Mouse (Mus musculus) liver, adult 2 months (tissue): ENCODE measurements around the gene Opn4. TPM values are rescaled to one million over a fixed set of nuclear protein-coding genes. Genes with fewer than 3 reads are reported as not detected.

ENCODE experiments used
- DNase-seq: peaks from one replicate; pipeline ENCODE4 v3.0.0-alpha.2; 2011; ENCODE audit warnings: low read depth, low spot score; ENCODE audit errors: extremely low read depth
- H3K27ac ChIP-seq: fragments of 200-500 bp; replicated peaks from 2 replicates; pipeline ENCODE4 v1.5.1; 2012; ENCODE audit warnings: low read depth, mild to moderate bottlenecking, control low read depth, inconsistent platforms, low read length; ENCODE audit not compliant: insufficient read depth
- H3K27me3 ChIP-seq: fragments of 200-500 bp; 2 replicates; pipeline ENCODE4 v1.6.1; 2012; ENCODE audit warnings: mild to moderate bottlenecking, moderate library complexity, low read length, inconsistent platforms; ENCODE audit not compliant: control insufficient read depth, insufficient read depth
- H3K36me3 ChIP-seq: fragments of 200-500 bp; 2 replicates; pipeline ENCODE4 v1.6.1; 2012; ENCODE audit warnings: low read length, inconsistent platforms; ENCODE audit not compliant: control insufficient read depth, insufficient read depth
- H3K4me1 ChIP-seq: fragments of 200-500 bp; 2 replicates; pipeline ENCODE4 v1.6.1; 2011; ENCODE audit warnings: low read length; ENCODE audit not compliant: control insufficient read depth, insufficient read depth
- H3K4me3 ChIP-seq: fragments of 200-500 bp; 2 replicates; pipeline ENCODE4 v1.5.1; 2011; ENCODE audit warnings: low read depth, mild to moderate bottlenecking, control low read depth, low read length, moderate library complexity; ENCODE audit not compliant: insufficient read depth
- H3K79me2 ChIP-seq: fragments of 200-500 bp; 2 replicates; pipeline ENCODE4 v1.6.1; 2012; ENCODE audit warnings: inconsistent platforms, mild to moderate bottlenecking, low read length, moderate library complexity; ENCODE audit not compliant: control insufficient read depth, insufficient read depth
- H3K9ac ChIP-seq: fragments of 200-500 bp; 2 replicates; pipeline ENCODE4 v1.6.1; 2012; ENCODE audit warnings: low read depth, mild to moderate bottlenecking, control low read depth, inconsistent platforms, low read length
- CTCF ChIP-seq: fragments of 200-500 bp; IDR thresholded peaks from 2 replicates; pipeline ENCODE4 v1.5.1; 2011; ENCODE audit warnings: low read depth, low read length, control low read depth
- POLR2A ChIP-seq: fragments of 200-500 bp; IDR thresholded peaks from 2 replicates; pipeline ENCODE4 v1.6.1; 2011; ENCODE audit warnings: low read length, control low read depth; ENCODE audit not compliant: insufficient read depth; ENCODE audit errors: extremely low read depth
- WGBS: fragments of 180-500 bp; shearing (Covaris S2); methylation state at CpG from one replicate; pipeline ENCODE4 v1.1.7; 2018; 5-methylcytosine and 5-hydroxymethylcytosine counted together
- polyA plus RNA-seq: library from polyadenylated mRNA; depleted of rRNA; stranded (reverse); fragments of >200 nt; gene quantifications from 2 replicates; pipeline ENCODE4 v1.2.3, GENCODE M21; 2012
- total RNA-seq: library from RNA; depleted of rRNA; stranded (reverse); fragments of >200 nt; gene quantifications from 2 replicates; pipeline ENCODE4 v1.2.3, GENCODE M21; 2014

The Opn4 gene
- total and polyA plus RNA-seq, 2 experiments = not detected

DNA sequence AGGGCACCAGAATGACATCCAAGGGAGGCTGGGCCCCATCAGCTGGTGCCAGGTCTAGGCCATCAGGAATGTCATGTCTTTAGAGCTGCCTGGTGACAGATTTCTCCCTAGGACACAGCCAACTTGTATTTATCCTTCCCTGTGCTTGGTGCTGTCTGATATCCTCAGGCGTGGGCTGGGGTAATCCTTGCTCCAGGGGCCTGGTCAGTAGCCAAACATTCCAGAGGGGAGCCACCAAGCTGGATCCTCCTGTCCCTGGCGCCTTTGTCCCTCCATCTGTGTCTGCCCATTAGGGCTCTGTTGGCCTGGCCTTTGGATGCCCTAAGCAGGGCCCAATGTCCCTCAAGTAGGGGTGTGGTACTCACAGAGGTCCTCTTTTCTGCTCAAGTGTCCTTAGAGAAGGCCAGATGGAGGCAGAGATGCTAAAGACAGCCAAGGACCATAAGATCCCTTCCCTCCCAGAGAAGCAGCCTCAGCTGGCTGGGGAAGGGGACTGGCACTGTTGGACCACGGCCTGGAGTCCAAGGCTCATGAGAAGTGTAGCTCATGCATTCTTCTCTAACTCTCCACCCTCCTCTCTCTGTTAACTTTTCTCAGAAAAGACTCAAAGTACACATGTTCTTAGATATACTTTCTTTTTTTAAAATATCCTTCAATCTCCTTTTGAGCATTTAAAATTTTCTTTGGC lies 17.1 kb downstream of the Opn4 start:
- no peak overlapping the region for H3K27ac ChIP-seq
- no peak overlapping the region for H3K4me3 ChIP-seq
- H3K9ac ChIP-seq = no peak overlapping the region
- no peaks in the 10 kb centered on the region for H3K27me3 ChIP-seq
- WGBS = 92% methylated on average over 3 of the region's 3 CpGs
- H3K79me2 ChIP-seq = no peaks in the 10 kb centered on the region
- H3K4me1 ChIP-seq = peaks cover 19% of the 10 kb centered on the region
- H3K36me3 ChIP-seq = no peaks in the 10 kb centered on the region
- no peak for DNase-seq
- TF ChIP-seq CTCF (no peak), POLR2A (no peak)

DNA sequence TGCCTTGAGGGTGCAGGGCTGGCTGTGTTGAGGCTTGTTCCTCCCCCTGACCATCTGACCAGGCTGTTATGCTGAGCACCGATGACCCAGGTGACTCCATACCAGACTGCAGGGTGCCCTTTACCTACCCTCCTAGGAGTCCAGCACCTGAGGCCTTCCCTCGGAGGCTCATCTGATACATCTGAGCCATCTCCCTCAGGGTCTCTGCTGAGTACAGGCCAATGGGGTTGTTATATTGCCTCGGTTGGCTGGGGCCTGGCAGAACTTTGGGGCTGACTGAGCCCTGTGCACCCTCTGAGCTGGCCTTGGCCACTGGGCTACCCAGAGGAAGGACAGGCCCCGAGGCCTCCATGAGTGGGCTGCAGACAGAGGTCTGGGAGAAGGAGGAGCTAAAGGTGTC lies 23.1 kb downstream of the Opn4 start:
- TF ChIP-seq CTCF (no peak), POLR2A (no peak)
- no peak for DNase-seq
- Histone ChIP-seq H3K36me3 (no peaks in the 10 kb centered on the region), H3K27ac (no peak overlapping the region), H3K4me1 (no peaks in the 10 kb centered on the region), H3K27me3 (no peaks in the 10 kb centered on the region), H3K4me3 (no peak overlapping the region), H3K9ac (no peak overlapping the region), H3K79me2 (no peaks in the 10 kb centered on the region)
- 88% methylated on average over 4 of the region's 4 CpGs for WGBS

DNA sequence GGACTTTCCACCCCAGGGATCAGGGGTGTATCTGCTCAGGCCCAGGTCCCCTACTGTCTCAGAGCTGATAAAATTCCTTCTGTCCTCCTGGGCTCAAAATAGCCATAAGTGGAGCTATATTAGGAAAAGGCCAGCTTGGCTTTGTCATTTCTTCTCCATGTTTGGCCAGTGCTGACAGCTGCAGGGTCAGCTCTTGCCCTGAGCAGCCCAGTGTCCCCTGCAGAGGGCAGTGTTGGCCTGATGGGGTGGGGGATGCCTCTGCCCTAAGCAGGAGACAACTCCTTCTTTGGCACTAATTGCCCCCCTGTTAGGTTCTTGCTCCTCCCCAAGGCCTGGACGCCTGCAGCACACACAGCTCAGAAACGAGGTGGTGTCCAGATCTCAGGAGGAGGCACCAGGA lies 25.9 kb downstream of the Opn4 start:
- Histone ChIP-seq H3K4me3 (no peak overlapping the region), H3K4me1 (no peaks in the 10 kb centered on the region), H3K9ac (no peak overlapping the region), H3K27me3 (no peaks in the 10 kb centered on the region), H3K79me2 (no peaks in the 10 kb centered on the region), H3K27ac (no peak overlapping the region), H3K36me3 (no peaks in the 10 kb centered on the region)
- TF ChIP-seq CTCF (peak; percentile 82), POLR2A (no peak)
- 86% methylated on average over 2 of the region's 2 CpGs for WGBS
- DNase-seq = no peak

DNA sequence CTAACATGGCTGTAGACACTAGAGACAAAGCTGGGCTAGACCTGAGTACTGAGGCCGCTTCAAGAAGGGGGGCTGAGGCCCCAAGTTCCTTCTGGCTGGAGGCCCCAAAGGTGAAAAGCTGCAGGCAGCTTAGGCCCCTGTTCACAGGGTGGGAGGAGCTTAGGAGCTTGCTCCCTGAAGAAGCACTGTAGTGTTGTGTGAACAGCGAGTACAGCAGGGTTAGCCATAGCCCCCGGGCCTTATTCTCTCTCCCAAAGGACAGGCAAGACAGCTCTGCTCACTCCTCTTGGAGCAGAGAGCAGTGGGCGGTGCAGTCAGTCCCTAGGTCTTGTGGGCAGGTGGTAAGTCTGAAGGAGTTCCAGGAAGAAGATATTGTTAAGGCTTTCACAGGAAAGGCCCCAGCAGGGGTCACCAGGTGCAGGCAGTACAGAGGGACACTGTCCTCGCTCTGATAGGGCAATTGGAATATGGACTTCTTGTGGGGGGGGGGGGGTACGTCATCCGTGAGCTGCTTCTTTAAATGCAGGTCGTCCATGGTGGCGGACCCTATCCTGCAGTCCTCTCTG lies 26.5 kb downstream of the Opn4 start:
- TF ChIP-seq POLR2A = no peak
- no peak for TF ChIP-seq CTCF
- Histone ChIP-seq H3K27ac (no peak overlapping the region), H3K36me3 (no peaks in the 10 kb centered on the region), H3K4me1 (no peaks in the 10 kb centered on the region), H3K4me3 (no peak overlapping the region), H3K9ac (no peak overlapping the region), H3K27me3 (no peaks in the 10 kb centered on the region), H3K79me2 (no peaks in the 10 kb centered on the region)
- no peak for DNase-seq
- WGBS = 82% methylated on average over 9 of the region's 9 CpGs

DNA sequence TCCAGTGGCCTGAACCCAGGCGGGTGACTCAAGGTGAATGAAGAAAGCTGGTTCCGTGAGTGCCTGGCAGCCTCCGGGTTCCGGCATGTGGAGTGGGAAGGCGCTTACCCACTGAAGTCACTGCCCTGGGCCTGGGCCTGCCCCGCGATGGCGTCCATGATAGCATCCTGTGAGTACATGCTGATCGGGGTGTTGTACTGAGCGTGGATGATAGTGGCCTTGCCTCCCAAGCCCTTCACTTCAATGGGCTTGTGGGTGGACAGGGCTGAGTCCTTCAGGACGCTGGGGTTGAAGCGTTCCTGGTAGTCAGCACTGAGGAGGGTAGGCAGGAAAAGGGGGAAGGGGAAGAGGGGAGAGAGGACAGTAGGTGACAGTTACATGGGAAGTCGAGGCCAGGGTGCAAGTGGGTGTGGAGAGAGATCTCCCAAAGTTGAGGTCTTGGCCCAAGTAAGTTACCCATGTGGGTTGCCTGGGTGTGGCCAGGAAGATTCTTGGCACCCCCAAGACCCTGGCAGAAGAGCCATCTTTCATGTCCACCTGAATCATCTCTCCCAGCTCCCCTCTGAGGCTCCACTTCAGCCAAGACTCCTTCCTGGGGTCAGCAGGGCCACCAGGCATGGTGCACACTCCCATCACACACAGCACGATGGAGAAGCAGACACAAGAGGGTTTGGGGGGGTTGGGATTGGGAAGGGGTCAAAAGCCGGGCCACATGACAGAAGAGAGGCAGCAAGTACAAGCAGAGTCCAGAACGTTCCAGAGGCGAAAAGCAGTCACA lies 28.1 kb downstream of the Opn4 start:
- no peak for DNase-seq
- H3K4me1 ChIP-seq = no peaks in the 10 kb centered on the region
- H3K79me2 ChIP-seq = no peaks in the 10 kb centered on the region
- no peaks in the 10 kb centered on the region for H3K27me3 ChIP-seq
- H3K9ac ChIP-seq = no peak overlapping the region
- 84% methylated on average over 17 of the region's 17 CpGs for WGBS
- TF ChIP-seq POLR2A (no peak), CTCF (no peak)
- H3K27ac ChIP-seq = no peak overlapping the region
- no peaks in the 10 kb centered on the region for H3K36me3 ChIP-seq
- no peak overlapping the region for H3K4me3 ChIP-seq

DNA sequence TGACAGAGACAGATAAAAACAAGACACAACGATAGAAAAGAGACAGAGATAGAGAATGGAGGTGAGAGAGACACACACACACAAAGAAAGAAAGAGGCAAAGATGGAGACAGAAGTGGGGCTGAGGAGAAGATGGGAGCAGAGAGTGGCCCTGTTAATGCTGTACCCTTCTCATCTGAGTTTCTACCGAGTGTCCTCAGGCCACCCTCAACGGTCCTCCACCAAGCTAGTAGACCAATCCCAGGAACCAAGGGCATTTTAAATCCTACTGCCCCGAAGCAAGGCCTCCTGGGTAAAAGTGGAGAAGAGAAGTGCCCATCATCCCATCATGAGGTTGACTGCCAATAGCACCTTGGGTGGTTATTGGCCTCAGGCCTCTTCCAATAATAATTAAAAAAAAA lies 29.0 kb downstream of the Opn4 start:
- DNase-seq = no peak
- no peaks in the 10 kb centered on the region for H3K27me3 ChIP-seq
- H3K9ac ChIP-seq = no peak overlapping the region
- no peak overlapping the region for H3K27ac ChIP-seq
- no peaks in the 10 kb centered on the region for H3K79me2 ChIP-seq
- WGBS = 76% methylated on average over 4 of the region's 4 CpGs
- H3K4me1 ChIP-seq = no peaks in the 10 kb centered on the region
- no peaks in the 10 kb centered on the region for H3K36me3 ChIP-seq
- H3K4me3 ChIP-seq = no peak overlapping the region
- no peak for TF ChIP-seq POLR2A
- TF ChIP-seq CTCF = no peak
